Mouse (Mus musculus) thymus, postnatal 0 days (tissue): Measurements from ENCODE around the gene Gnb2. TPM values are rescaled to one million over a fixed set of nuclear protein-coding genes. Genes with fewer than 3 reads are reported as not detected.

Experiments used
- DNase-seq: peaks from one replicate; pipeline ENCODE4 v3.0.0-alpha.2; 2015; ENCODE audit warnings: low spot score
- polyA plus RNA-seq: library from polyadenylated mRNA; unstranded; fragments of >200 nt; fragmentation: Nextera tagmentation; extraction: Ambion mirVana; gene quantifications from 2 replicates; pipeline ENCODE4 v1.2.1, GENCODE M21; 2015

The Gnb2 gene
- polyA plus RNA-seq, 1 experiment from 2014 or later, result 451 TPM

DNA sequence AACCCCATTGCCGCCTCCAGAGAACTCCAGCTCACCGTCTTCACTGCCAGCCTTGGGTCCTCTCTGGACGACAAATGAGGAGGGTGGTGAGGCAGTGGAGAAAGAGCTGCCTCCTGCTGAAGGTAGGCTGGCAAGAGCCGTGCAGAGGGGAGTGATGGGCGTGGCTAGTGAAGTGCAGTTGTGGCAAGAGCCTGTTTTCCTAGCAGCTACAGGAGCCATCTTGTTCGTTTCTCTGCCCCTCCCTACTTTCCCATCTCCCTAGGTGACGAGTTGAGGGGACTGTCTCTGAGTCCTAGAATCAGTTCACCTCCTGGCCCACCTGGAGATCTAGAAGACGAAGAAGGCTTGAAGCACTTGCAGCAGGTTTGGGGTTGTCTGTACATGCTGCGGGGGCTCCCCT lies 11.4 kb downstream of the Gnb2 start:
- no peak for DNase-seq

GRCm38 (mm10) chr5:137519691-137520550 lies 13.4 kb downstream of the Gnb2 start:
- DNase-seq, result no peak

GRCm38 (mm10) chr5:137518436-137518835 lies 14.9 kb downstream of the Gnb2 start, which contains the start of gene Gigyf1:
TSS of gene Gigyf1 (plus strand) at chr5:137518548.
- no peak for DNase-seq

GRCm38 (mm10) chr5:137514811-137515210 lies 18.5 kb downstream of the Gnb2 start:
- DNase-seq, result no peak

DNA sequence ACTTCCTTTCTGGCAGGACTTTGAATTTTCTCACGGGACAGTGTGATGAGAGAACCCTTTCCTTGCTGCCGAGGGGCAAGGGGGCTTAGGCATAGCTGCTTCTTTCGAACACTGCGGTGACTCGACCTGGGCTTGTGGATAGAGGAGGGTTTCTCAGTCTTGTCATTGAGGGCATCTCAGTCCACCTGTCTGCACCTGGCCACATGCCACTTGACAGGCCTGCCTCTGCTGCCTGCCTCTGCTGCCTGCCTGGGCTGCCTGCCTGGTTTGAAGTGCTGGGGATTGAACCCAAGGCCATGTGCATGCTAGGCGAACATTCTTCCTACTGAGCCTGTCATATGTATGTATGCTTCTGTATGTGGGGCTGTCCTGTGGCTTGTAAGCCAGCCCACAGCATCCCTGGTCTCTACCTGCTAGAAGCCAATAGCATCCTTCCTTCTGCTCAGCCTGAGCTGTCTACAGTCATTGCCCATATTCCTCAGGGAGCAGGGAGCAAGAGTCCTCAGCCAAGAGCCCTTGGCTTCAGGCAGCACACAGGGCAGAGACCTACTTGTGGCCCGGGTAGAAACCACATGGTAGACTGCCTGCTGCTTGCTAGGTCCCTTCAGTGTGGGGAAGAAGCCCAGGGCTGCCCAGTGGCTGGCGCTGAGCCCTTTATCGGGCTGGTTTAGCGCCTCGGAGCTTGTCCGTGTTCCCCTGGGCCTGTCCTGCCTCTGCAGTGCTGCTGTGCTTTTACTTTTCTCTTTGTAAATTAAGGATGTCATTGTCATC lies 19.2 kb downstream of the Gnb2 start:
- DNase-seq, result no peak

- DNase-seq, result no peak
Measured at GRCm38 (mm10) chr5:137512847-137513794, 20.2 kb downstream of the Gnb2 start.

- DNase-seq, result no peak
Measured at GRCm38 (mm10) chr5:137511706-137512105, 21.6 kb downstream of the Gnb2 start.

DNA sequence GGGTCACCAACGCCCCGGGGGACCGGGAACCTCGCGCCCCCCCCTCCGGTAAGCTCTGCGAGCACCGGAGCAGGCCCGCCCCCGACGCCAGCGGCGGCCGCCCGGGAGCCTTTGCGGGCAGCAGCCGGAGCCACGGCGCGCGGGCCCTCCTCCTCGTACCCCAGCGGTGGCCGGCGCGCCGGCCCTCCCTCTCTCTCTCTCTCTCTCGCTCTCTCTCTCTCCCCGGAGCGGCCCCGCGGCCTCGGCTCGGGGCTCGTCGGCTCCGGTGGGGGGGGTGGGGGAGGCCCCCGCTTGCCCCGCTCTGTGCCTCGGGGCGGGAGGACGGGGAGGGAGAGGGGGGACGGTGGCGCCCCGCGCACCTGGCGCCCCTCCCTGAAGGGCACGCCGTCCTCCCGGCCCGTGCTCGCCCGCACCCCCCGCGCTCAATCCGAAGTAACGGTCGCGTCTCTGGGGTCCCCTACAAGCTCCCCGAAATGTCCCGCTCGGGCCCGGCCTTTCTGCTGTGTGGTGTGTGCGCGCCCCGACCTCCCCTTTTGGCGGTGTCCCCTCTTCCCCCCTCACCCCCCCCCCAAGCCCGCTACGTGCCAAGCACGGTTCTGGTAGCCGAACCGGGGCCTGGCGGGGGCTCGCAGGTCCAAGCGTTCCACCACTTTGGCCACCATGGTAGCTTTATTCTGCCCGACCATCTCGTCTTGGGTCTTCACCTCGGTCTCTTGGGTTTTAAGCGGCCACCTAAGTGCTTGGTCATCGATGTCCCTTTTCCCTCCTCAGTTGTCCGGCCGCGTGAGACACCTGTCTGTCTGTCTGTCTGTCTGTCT lies 22.5 kb downstream of the Gnb2 start:
- peak; percentile 56 for DNase-seq

GRCm38 (mm10) chr5:137510014-137510501 lies 23.3 kb downstream of the Gnb2 start:
- peak; percentile 69 for DNase-seq

DNA sequence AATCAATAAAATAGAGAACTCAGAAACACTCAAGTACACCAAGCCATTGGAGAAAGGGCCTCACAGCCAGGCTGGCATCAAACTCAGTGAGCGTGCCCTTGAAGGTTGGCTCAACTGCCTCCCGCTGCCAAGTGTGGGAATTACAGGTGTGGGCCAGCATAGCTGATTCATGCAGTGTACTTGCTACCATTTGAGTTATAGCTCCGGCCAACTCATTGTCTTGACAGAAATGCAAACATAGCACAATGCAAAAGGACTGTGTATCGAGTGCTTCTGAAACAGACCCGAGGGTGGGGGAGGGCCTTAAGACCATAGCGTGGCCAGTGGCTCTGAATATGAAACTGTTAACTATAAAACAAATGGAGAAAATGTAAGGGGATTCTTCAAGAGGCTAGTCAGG lies 29.3 kb downstream of the Gnb2 start:
- DNase-seq, result peak; percentile 35

DNA sequence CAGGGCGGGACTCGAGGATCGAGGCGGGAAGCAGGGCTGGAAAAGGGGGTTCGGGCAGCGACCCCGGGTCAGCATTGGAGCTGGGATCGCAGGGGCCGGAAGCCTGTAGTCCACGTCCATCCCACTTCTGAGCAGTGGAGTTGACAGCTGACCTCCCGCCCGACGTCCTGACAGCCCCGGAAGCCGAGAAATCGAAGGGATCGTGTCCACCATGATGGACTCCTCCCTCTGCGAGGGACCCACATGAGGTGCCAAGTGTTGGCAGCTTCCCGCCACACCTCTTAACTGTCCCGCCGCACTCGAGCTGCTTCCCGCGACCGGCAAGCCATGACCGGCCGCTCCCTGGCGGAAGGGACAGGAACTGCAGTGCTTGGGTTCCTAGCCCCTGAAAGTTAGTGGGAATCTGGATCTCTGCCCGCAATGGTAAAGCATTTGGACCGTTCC lies 30.6 kb downstream of the Gnb2 start:
- peak; percentile 82 for DNase-seq

GRCm38 (mm10) chr5:137501709-137502666 lies 31.3 kb downstream of the Gnb2 start, which contains the start of gene Pop7:
TSS of gene Pop7 (minus strand) at chr5:137502518.
- peak; percentile 100 for DNase-seq

DNA sequence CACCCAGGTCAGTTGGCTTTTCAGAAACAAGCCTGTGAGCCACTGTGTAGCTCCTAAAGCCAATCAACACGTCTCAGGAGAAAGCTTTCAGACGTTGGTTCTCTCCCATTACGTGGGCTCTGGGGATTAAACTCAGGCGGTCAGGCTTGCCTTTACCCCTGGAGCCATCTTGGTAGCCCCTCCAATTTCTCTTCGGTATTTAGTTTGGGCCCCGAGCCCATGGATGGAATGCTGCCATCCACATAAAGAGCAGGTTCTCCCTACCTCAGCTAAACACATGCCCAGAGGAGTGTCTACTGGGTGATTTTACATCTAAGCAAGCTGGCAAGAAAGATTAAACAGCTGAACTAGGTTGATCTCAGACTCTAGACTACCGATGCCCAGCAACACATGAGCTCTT lies 33.1 kb downstream of the Gnb2 start:
- DNase-seq, result no peak

GRCm38 (mm10) chr5:137493831-137494230 lies 39.5 kb downstream of the Gnb2 start:
- DNase-seq, result no peak

GRCm38 (mm10) chr5:137491559-137491958 lies 41.8 kb downstream of the Gnb2 start:
- DNase-seq, result no peak

DNA sequence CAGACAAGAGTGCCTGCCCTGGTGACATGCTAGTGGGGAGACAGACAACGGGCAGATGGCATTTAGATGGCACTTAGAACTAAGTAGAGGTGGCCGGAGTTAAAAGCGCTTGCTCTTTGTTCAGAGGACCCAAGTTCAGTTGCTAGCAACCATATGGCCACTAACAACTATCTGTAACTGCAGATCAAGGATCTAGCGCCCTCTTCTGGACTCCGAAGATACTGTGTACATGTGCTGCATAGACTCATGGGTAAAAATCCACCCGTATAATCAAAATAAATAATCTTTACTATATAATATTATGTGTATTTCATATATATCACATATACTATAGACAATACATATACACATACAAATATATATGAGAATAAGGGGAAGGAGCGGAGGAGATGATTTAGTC lies 45.7 kb downstream of the Gnb2 start:
- DNase-seq, result no peak

DNA sequence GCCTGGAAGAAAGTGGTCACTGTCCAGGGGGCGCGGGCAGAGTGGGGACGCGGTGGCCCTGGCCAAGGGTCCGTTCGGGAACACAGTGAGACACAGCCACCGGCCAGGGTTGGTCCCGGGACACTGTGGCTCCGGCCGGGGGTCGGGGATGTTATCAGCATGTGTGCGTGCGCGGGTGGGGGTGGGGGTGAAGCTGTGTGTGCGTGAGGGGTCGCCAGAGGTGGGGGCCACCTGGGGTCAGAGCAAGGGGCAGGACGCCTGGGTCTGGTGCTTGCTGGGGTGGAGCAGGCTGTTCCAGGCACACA lies 47.5 kb downstream of the Gnb2 start:
- DNase-seq, result no peak

DNA sequence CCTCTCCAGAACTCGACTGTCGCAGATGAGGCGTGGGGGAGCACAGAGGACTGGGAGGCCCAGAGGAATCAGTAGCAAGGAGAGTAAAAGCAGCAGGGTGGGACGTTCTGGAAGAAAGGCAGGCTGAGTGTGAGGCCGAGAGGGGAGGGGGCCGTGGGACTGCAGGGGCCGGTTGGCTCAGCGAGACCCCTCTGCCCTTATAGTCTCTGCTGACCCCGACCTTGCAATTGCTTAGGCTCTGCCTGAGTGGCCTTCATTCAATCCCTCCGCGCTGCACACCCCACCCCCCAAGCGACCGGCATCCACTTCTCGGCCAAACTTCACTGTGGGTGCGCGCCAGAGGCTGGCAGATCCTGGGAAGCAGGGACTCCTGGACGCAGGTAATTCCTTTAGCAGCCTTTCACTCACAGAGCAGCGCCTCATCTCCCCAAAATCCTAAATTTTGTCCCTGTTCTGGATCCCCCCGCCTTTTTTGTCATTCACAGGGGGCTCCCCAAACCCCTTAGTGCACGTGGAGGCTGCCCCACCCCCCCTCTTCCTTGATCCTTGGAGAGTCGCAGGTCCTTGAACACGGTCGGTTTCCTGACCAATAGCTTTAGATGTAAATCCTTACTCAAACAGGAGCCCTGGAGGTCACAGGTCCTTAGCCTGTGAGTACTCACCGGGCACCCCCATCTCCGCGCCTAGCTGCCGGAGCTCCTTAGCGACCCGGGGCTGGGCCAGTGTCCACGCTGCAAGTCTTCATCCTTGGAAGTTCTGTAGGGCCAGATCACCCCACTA lies 48.0 kb downstream of the Gnb2 start:
- no peak for DNase-seq
